Mouse (Mus musculus) left cerebral cortex, postnatal 14 days (tissue): ENCODE data around the gene Tubb3. TPM values are rescaled to one million over a fixed set of nuclear protein-coding genes. Genes with fewer than 3 reads are reported as not detected.
A peak's percentile ranks its signal among the peaks of the same experiment; 100 is the strongest.
"Not testable (repeated sequence)": the region's sequence is repeated elsewhere in the genome, so short reads cannot be mapped to it uniquely, and the experiment has no call there.

Experiments
- DNase-seq, 2 experiments: peaks; one replicate each; pipeline ENCODE4 v3.0.0; 2021 to 2022; ENCODE audit warnings: low spot score in 2 of 2, mixed read lengths in 1 of 2
- intact Hi-C: fragments of 180-260 bp; cut with DNase I; formaldehyde crosslinking; loops from one replicate; pipeline ENCODE4 v1.15.1; 2025
- total RNA-seq, 2 experiments: library from RNA; stranded (reverse); gene quantifications; 2 replicates each; pipeline ENCODE4 v1.2.3; 2021

Tubb3 gene
- total RNA-seq, 2 experiments from 2014 or later = 691 to 709 TPM

DNA sequence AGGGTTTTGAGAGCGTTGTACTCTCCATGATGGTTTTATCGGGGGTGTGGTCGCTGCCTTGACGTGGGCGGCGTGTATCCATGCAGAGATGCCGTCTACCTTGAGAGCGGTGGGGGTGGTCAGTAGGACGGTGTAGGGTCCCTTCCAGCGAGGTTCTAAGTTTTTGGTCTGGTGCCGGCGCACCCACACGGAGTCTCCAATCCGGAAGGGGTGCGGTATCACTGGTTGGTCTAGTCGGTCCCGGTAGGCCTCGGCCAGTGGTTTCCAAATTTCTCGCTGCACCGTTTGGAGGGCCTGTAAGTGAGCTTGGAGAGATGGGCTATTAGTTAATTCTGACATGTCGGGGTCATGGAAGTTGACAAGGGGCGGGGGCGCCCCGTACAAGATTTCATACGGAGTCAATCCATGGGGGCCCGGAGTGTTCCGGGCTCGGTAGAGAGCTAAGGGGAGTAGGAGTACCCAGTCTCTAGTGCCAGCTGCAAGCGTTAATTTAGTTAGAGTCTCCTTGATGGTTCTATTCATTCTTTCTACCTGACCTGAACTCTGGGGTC, 17.2 kb downstream of the Tubb3 start:
- DNase-seq = no peak
- intact Hi-C loops = no loop called here

DNA sequence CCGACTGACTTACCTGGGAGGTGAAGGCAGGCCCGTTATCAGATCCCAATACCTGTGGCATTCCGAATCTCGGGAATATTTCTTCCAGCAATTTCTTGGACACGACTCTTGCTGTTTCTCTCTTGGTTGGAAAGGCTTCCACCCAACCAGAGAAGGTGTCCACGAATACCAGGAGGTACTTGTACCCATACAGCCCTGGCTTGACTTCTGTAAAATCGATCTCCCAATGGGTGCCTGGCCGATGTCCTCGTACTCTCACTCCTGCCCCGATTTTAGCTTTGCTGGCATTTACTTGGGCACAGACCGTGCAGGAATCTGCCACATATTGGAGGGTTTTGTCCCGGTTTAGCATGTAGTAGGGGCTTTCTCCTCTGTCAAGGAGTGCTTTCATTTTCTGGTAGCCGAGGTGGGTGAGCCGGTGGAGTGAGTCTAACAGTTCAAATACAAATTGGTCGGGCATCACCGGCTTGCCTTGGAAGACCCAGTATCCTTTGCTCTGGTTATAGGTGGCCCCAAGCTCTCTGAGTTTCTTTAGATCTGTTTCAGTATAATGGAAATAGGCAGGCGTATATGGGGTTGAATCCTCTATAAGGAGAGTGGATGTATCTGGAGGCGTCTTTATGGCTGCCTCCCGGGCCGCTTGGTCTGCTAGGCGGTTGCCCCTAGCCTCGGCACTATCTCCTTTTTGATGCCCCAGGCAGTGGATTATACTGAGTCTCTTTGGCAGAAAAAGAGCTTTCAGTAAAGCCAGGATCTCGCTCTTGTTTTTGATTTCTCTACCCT, 17.9 kb downstream of the Tubb3 start:
- intact Hi-C loops = no loop called here
- no peak for DNase-seq

DNA sequence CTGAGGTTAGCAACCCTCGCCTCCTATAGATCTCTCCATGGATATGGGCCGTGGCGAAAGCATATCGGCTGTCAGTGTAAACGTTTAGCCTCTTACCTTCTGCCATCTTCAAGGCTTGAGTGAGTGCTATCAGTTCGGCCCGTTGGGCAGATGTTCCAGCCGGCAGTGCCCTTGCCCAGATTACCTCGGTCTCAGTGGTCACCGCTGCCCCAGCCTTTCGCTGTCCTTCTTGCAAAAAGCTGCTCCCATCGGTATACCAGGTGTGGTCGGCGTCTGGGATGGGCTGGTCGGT, 18.4 kb downstream of the Tubb3 start:
- intact Hi-C loops, DNase-seq: not testable (repeated sequence)

DNA sequence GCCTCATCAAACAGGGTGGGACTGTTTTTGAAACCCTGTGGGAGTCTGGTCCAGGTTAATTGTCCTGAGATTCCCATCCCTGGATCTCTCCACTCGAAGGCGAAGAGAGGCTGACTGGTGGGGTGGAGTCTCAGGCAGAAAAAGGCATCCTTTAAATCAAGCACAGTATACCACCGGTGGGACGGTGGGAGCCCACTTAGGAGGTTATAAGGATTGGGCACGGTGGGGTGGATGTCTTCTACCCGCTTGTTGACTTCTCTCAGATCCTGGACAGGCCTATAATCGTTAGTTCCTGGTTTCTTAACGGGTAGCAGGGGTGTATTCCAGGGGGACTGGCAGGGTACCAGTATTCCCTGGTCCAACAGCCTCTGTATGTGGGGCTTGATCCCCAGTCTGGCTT, 19.7 kb downstream of the Tubb3 start:
- intact Hi-C loops, DNase-seq: not testable (repeated sequence)

DNA sequence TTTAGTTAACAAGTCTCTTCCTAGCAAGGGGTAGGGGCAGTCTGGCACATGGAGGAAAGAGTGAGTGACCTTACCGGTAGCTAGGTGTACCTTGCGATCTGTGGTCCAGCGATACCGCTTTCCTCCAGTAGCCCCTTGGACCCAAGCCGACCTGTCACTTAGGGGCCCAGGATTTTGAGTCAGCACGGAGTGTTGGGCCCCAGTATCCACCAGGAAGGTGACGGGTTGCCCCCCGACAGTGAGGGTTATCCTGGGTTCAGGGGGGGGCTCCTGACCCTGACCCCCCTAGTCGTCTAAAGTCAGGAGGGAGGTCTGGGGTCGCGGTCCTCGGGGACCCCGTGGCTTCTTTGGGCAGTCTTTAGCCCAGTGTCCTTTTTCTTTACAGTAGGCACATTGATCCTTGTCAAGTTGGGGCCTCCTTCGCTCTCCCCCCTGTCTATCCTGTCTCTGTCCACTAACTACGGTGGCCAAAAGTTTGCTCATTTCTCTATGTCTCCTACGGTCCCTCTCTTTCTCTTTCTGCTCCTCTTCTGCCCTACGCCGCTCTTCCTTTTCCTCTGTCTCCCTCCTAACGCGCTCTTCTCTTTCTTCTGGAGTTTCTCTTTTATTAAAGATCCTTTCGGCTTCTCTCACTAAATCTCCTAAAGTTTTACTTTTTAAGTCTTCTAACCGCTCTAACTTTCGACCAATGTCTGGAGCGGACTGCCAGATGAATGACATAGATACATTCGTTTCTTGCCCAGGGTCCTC, 20.6 kb downstream of the Tubb3 start:
- intact Hi-C loops = no loop called here
- no peak for DNase-seq

DNA sequence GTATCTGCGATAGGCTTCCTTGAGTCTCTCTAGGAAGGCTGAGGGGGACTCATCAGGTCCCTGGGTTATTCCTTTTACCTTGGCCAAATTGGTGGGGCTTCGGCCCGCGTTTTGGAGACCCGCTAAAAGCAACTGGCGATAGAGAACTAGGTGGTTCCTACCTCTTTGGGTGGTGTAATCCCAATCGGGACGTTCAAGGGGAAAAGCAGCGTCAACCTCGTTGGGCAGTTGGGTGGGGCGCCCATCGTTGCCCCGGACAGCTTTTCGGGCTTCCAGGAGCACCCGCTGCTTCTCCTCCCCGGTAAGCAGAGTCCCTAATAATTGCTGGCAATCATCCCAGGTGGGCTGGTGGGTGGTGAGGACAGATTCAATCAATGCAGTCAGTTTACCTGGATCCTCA, 21.2 kb downstream of the Tubb3 start:
- intact Hi-C loops = no loop called here
- DNase-seq = no peak

DNA sequence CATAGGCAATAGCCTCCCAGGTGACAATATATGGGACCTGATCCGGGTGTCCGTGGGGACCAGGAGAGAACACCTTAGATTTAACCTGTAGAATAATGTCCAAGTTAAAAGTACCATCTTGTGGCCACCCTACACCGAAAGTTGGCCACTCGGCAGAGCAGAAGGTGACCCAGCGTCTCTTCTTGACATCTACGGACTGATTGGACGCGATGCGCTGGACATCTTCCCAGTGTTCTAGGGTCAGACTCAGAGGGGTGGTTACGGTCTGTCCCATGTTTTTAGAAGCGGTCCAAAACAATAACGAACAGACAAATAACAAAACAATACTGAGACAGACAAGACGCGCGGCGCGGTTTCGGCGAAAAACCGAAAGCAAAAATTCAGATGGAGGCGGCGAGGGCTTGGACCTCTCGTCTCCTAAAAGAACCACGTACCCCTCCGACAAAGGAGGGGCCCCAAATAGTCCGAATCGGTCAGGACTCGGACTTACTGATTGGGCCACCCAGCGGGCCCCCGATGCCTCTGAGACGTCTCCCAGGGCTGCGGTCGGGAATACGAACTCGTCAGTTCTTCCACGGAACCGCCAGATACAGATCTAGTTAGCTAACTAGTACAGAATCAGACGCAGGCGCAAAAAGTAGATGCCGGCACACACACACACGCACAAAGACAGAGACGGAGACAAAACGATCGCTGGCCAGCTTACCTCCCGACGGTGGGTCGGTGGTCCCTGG, 22.2 kb downstream of the Tubb3 start:
- intact Hi-C loops, DNase-seq: not testable (repeated sequence)

DNA sequence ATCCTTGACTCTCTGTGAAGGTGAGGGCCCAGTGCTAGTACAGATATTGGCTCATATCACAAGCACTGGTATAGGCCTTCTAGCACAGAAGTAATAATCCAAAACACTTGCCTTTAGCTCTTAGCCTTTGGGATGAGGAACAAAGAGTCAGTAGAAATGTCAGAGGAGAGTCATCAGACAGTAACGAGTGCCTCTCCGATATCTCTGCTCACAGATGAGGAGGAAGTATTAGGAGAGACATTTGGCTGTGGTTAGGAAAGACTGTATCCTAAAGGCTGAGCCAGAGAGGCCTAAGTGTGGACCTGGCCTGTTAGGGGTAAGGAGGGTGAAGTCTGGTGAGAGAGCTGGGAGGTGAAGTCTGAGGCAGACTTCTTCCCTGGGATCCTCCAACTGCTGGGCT, 30.6 kb downstream of the Tubb3 start:
- DNase-seq = no peak
- intact Hi-C loops = no loop called here

DNA sequence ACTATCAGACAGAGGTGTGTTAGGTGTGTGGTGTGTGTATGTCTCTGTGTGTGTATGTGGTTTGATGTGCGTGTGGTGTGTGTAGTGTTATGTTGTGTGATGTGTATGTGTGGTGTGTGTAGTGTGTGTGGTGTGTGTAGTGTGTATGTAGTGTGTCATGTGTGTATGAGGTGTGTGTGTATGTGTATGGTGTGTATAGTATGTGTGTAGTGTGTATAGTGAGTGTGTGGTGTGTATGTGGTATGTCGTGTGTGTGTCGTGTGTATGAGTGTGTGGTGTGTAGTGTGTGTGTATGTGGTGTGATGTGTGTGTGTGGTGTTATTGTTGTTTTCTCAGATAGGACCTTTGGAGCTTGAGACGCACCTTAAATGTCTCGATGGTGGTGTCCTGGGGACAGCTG, 31.1 kb downstream of the Tubb3 start:
- DNase-seq = no peak
- intact Hi-C loops = no loop called here

DNA sequence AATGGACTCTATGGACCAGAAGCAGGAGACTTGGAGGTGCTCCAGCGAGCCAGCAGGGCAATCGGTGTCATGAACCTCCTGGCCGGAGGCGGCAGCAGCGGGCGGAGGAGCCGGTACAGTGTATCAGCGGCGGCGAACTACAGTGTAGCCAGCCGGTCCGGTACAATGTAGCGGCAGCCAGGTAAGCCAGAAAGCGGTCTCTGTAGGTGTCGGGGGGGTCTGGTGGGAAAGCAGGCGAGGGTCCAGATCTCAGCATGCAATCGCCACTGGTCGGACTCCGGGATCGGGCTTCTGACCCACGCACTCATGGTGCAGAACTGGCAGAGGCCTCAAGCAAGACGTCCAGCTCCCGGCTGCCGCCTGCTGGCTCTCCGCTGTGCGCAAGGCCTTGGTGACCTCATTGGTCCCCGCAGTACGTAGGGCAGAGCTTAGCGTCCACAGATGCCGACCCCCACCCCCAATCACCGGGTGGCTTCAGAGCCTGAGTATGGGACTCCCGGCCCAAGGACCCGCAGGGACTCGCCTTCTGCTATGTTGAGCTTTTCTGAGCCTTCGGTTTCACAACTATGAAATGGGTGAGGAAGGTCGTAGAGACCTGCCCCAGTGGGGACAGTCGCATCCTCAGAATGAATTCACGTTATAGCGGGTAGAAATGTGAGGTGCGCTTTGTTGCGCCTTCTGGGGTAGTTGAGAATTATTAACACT, 31.8 kb downstream of the Tubb3 start:
- intact Hi-C loops = no loop called here
- peak; percentile 92 to 93 for DNase-seq

DNA sequence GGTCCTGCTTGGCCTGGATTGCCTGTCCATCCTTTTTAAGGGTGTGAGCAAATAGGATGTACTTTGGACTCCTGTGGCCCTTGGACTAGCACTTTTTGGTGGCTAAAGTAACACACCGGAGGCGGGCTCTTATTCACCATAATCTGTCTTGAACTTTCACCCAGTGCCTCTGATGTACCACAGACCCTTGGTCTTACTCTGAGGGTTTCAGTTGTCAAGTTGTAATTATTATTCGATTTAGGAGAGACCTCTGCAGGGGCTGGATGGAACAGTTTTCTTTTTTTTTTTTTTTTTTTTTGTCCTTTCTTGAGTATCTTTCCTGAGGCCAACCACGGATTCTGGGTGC, 32.3 kb downstream of the Tubb3 start:
- intact Hi-C loops = no loop called here
- DNase-seq = no peak

DNA sequence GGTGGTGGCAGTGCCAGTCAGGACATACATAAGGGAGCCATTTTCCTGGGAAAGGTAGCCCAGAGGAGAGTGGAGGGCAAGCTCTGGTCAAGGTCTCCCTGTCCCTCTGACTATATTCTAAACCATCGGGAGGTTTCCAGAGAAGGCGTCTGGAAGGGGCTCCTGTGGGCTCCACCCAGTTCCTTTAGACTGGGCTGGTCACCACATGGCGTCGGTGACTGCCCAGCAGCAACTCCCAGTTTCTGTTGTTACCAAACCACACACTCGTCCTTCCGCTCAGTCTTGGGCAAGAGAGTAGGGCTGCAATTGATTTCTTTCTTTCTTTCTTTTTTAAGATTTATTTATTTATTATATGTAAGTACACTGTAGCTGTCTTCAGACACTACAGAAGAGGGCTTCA, 32.9 kb downstream of the Tubb3 start:
- intact Hi-C loops = no loop called here
- DNase-seq = no peak

DNA sequence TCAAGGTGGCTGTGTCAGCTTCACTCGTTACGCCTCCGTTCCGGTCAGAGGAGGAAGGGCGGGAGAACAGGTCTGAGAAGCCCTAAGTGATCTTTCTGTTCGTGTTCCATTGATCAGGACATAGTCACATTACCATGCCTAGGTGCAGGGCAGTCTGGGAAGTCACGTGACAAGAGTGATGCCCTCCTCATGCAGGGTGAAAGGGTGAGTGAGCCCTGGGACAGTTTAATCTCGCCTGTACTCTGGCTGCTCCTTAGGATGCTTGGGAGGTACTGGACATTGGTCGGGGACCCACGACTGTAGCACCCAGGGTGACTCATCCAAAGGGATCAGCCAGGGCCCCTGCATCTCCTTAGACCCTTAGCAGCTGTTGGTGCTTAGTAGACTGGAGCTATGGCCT, 34.8 kb downstream of the Tubb3 start:
- intact Hi-C loops = no loop called here
- no peak for DNase-seq

DNA sequence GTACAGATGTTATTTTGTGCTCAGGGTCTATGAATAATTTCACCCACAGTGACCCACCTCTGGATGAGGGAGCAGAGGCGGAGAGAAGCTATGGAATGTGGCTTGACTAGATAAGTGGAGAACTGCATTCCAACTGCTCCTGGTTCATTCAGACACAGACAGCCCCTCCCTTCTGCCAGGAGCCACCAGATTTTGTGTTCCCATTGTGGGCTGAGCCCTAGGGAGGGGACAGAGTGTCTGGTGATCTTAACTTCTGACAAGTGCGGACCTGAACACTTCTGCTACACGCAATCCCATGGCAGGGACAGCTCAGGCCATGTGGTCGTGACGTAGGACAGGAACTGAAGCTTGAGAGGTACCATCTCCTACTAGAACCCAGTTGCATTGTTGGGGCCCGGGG, 35.6 kb downstream of the Tubb3 start:
- intact Hi-C loops = no loop called here
- DNase-seq = no peak

DNA sequence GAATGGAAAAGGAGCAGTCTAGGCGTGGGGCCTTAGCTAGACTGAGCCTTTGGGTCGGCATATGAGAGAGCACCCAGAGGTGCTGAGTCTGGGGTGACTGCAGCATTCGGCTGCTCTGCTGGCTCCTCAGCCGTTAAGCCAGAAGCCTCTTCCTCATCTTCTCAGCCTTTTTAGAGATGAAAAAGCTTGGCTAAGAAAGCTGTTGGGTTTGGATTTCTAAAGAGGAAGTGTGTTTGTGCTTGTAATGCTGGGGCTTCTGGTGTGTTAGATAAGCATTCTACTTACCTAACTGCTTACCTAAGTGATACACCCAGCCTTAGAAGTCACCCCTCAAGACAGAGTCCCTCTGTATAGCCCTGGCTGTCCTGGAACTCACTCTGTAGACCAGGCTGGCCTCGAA, 39.6 kb downstream of the Tubb3 start:
- DNase-seq = no peak
- intact Hi-C loops = no loop called here

DNA sequence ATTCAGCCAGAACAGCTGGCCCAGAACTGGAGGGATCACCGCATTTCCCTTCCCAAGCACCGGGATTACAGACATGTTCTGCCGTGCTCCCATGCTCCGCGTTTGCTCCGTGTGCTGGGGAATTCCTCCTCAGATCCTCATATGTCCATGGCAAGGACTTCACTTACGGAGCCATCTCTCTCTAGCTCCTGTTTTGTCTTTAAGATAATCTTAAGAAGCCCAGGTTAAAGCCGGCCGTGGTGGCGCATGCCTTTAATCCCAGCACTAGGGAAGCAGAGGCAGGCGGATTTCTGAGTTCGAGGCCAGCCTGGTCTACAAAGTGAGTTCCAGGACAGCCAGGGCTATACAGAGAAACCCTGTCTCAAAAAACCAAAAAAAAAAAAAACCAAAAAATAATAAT, 40.5 kb downstream of the Tubb3 start:
- intact Hi-C loops, DNase-seq: not testable (repeated sequence)

DNA sequence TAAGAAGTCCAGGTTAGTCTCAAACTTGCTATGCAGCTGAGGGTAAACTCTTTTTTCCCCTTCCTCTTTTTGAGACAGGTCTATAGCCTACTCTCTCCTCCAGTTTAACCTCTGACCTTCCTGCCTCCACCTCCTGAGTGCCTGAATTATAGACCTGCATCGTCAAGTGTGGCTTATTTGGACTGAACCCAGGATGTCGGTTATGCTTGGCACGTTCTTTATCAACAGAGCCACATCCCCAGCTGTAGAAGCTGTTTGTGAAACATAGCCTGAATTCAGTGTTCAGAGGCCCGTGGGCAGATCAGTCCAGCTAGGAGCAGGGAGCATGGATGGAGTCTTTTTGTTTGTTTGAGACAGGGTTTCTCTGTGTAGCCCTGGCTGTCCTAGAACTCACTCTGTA, 40.9 kb downstream of the Tubb3 start:
- intact Hi-C loops = no loop called here

DNA sequence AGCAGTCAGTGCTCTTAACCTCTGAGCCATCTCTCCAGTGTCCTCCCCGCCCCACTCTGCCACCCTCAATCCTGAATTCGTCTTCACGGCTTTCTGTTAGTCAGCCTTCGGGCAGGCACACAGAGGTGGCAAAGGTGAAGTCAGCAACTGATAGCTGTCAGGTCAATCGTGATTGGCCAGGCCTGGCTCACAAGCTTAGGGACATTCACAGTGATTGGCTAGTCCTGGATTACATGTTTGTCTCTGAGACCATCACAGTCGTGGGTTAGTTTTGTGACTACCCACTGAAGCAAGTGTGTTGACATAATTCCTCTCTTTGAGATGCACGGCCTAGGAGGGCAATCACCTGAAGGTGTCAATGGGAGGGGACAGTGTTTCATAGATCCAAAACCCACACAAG, 42.1 kb downstream of the Tubb3 start:
- no peak for DNase-seq
- intact Hi-C loops = no loop called here

More for the DNA sequence above, 40.9 kb downstream of the Tubb3 start:
- DNase-seq = no peak

DNA sequence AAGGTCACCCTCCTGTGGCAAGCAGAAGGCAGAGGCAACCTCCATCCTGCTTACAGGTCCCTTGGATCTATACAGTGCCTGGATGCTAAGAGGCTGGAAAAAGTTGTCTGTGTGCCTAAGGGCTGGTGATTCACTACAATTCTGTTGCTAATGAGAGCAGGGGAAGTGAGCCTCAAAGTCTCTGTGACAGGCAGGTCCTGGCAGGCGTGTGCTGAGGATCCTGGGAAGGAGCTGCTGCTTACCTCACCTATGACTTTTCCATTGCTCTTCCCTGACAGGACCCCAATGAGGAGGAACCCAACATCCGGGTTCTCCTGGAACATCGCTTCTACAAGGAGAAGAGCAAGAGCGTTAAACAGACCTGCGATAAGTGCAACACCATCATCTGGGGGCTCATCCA, 42.7 kb downstream of the Tubb3 start:
- intact Hi-C loops = no loop called here

DNA sequence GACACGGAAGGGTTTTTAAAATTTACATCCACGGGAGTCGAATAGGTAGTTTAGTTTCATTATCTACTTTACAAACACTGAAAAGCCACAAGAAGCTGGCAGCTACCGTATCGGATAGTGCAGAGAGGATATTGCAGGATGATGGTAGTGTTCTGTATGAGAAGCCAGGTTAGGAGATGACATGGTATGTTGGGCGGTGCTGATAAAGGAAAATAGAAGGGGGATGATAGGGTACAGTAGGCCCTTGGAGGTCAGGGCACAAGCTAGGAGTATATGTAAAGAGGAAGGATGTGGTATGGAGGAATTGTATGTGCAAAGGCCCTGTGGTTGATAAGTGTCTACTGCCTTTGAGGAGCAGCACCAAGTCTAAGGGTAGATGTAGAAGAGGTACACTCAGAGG, 43.3 kb downstream of the Tubb3 start:
- intact Hi-C loops = no loop called here
- DNase-seq = no peak

More for the DNA sequence above, 42.7 kb downstream of the Tubb3 start:
- no peak for DNase-seq
